Mouse (Mus musculus) adrenal gland, adult 18-20 months (tissue): Measurements from ENCODE around the gene Cemip. TPM values are rescaled to one million over a fixed set of nuclear protein-coding genes. Genes with fewer than 3 reads are reported as not detected.
"Not testable (repeated sequence)": the region's sequence is repeated elsewhere in the genome, so short reads cannot be mapped to it uniquely, and the experiment has no call there.

Experiments used
- DNase-seq, 2 experiments: peaks; one replicate each; pipeline ENCODE4 v3.0.0; 2021 to 2022; ENCODE audit warnings: low spot score in 2 of 2
- long read RNA-seq, 2 experiments: library from polyadenylated mRNA; stranded (forward); transcript quantifications; one replicate each; pipeline ENCODE4 v2.0.0; 2021
- total RNA-seq, 2 experiments: library from RNA; stranded (reverse); gene quantifications; 1 replicate in 1 of 2; 2 replicates in 1 of 2; pipeline ENCODE4 v1.2.3; 2021

The Cemip gene
- total RNA-seq: 1 to 10 TPM in 1 of 2 experiments, under 1 TPM in 1; 0.93 to 1.2 TPM
- long read RNA-seq, experiment 1, partial matches to known transcripts: 0 of 1 reads
- long read RNA-seq, experiment 1, other reads (novel, unspliced or antisense): 1 of 1 reads
- long read RNA-seq, experiment 2: 0 reads

DNA sequence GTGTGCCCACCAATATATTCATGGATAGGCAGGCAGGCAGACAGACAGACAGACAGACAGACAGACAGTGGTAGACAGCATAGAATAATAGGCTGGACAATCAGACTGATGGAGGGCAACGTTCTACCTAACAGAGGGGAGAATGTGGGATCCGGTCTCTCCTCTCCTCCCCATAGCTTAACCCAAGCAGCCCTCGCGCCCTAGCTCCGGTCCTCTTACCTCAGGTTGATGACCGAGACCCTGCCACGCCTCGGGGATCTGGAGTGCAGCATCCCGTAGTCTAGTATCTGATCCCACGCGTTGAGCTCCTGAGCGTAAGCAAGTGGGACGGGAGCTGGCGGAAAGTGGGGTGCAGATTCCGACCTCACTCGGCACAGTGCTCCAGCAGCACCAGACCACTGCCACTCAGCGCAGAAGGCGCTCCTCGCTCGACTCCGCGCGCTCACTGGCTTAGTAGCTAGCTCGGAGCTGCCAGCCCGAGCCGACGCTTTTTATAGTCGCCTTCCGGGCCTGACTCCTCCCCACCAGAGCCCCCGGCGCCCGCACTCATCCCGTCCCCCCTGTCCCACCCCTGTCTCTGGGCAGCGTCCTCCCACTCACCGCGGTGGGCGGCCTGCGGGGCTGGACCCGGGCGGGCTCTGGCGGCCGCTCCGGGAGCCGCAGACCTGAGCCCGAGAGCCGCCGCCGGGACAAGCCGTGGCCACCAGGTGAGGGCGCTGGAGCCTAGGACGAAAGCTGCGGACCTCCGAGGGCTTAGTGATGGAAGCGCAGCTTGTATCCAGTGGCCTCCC lies at the start of gene Cemip:
TSS of gene Cemip (minus strand) at position 464 of the 791 bp plus-strand sequence.
- DNase-seq: peak; percentile 79 to 80

DNA sequence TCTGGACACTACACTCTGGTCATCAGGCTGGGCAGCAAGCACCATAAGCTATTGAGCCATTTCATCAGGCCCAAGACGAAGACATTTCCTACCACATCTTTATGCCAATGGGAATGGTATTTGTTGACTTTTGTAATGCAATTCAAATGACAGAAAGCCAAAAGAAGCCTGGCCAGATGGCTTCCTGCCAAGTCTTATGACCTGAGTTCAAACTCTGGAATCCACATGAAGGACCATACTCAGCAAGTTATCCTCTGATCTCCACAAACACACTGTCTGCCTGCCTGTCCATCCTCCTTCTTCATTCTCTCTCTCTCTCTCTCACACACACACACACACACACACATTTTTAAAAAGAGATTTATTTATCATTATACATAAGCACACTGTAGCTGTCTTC lies 46.4 kb upstream of the Cemip start:
- DNase-seq: peak in 1 of 2 experiments; percentile 48

DNA sequence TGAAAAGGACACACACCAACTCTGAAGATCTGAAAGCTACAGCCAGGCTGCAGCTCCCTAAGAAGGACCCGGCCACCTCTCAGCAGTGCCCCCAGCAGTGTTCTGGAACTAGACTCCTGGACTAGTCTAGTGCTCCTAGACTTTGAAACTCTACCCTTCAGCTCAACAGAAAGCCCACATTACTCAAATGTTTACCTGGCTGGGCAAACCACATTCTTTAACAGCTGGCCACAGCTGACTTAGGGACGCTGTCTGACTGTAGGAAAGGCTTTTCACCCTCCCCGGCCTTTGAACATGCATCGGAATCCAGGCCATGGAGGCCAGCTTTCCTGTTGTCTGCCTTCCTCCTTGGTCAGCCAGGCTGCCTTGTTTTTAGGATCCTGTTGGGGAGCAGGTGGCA lies 45.4 kb upstream of the Cemip start:
- DNase-seq: no peak

DNA sequence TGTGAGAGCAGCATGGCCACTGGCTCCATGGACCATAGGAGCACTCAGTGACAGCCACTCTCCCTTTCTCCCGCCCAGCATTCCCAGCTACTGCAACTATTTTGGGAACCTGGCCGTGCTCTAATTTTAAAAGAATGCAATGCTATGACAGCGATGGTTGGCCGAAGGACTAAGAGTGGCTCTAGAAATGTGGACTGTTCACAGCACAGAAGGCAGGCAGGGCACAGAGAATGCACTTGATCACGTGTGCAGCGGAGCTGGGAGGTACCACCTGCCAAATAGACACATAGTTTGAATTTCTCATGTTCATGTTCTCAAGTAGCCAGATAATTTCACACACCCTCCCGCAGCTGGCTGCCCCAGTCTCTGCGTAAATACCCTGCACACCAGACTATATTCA lies 42.4 kb upstream of the Cemip start:
- no peak for DNase-seq

DNA sequence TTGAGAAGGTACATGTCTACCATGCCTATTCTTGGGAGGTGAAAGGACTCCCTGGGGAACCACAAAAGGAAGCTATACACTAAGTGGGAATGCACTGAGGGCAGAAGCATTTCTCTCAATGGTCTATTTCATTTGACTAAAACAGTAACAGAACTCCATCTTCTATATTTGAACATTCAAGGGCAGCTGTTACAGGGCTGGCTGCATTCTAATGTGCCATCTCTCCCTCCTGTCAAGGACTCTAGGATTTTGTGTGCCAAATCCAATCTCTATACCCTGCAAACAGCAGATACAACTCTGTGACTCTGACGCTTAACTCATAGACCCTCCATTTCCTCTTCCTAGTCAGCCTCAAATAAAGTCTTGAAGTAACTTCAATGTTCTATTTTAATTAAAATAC lies 39.4 kb upstream of the Cemip start:
- no peak for DNase-seq

DNA sequence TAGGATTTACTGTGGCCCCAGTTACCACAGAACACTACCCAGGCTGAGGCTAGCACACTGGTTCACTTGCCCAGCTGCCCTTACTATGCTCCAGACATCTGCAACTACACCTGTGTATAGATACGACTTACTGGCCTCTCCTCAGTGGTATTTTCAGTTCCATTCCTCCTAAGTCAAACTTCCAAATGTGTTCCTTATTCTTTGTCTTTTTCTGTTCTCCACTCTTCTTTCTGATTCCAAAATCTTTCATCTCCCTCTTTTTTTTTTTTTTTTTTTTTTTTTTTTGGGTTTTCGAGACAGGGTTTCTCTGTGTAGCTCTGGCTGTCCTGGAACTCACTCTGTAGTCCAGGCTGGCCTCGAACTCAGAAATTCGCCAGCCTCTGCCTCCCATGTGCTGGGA lies 37.3 kb upstream of the Cemip start:
- not testable (repeated sequence) for DNase-seq

DNA sequence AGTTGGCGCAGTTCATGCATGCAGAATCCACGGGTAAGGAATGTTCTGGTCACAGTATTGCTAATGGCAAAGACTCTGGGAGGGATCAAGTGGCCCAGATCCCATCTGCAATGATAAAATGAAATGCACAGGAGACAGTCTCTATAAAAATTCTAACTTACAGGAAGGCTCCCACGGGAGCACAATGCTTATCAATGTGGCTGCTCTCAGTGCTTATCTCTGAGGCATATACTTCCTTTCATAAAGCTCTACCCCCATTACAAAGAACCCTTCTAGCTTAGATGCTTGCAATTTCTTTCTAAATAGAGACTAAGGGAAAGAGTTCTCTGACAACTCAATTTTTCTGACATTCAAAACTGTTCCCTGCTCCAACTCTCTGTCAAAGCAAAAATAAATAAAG lies 35.5 kb upstream of the Cemip start:
- no peak for DNase-seq

DNA sequence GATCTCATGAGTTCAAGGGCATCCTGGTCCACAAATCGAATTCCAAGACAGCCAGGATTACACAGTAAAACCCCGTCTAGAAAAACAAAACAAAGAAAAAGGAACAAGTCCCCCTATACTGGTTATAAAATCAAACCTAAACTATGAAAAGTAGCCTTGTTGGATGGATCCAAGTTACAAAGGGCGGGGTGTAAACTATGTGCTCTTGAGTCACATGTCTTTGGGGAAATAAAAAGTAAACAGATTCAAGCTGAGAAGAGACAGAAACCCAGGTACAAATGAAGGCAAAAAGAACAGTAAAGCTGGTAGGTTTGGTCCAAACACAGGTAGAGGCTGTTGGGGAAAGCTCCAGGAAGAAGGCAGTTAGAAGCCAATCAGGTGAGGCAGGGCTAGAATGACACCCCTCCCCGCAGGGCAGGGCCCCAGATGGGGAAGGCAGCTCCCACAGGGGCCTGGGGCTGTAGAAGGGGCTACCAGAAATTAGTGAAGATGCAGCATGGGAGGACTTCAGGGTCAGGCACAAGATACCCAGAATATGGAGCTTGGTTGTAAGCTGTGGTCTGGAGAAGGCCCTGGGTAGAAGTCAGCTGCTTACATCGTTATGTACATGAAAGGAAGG lies 33.9 kb upstream of the Cemip start:
- DNase-seq: no peak

DNA sequence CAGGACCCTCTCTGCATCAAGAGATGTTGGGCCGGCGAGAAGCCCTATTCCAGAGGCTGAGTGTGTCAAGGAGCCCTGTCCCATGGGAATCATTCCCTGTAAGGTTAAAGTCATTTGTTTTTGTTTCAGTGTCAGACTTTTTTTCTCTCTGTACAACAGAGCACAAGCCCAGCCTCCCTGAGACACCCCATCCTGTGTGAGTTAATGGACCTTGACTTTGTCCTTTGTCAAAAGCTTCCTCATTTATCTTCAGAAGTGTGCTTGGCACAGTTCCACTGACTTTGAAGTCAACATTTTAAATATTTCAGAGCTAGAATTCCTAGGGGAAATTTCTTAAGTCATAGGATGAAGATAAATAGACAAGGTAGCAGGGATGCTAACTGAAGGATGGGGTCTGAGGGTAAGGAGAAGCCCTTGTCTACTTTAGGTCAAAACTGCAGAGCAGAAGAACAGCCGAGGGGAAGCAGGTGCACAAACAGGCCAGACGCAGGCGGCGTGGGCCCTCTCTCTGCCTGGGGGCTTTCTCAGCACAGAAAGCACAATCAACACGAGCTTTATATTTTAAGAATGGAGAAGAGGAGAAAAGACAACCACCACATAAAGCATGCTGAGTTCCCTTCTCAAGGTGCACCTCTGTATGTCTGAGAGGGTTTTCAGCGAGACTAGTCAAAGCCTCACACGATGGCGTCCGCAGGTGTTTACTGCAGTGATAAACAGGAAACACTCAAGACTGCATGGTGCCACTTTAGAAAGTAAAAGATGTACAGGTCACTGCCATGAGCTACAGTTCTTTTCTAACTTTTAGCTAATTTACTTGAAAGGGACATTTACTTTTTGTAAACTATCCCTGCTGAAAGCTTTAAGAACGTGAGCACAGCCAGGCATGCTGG lies 33.2 kb upstream of the Cemip start:
- DNase-seq: no peak

DNA sequence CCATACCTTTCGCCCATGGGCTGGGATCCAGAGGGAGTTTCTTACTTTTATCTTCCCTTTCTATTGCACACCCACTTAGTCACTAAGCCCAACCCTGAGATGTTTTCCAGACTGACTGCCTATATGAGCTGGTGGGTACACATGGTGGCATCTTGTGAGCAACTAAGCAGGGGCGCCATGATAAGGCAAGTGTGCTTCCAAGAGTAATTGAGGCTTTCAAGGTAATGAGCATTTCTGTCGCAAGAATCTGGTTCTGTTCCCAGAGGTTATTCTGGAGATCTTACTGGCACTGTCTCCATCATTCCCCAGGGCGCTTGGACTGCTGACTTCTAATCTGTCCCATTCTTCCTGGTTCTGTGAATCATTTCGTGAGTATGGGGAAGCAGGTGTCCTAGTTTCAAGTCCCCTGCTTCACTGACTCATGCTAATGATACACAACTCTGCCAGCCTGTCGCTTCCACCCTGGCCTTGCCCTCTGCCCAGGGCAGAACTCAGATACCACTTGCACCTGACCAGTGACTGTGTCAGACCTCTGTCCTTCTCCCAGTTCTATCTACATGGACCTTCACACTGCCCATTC lies 31.3 kb upstream of the Cemip start:
- DNase-seq: no peak

DNA sequence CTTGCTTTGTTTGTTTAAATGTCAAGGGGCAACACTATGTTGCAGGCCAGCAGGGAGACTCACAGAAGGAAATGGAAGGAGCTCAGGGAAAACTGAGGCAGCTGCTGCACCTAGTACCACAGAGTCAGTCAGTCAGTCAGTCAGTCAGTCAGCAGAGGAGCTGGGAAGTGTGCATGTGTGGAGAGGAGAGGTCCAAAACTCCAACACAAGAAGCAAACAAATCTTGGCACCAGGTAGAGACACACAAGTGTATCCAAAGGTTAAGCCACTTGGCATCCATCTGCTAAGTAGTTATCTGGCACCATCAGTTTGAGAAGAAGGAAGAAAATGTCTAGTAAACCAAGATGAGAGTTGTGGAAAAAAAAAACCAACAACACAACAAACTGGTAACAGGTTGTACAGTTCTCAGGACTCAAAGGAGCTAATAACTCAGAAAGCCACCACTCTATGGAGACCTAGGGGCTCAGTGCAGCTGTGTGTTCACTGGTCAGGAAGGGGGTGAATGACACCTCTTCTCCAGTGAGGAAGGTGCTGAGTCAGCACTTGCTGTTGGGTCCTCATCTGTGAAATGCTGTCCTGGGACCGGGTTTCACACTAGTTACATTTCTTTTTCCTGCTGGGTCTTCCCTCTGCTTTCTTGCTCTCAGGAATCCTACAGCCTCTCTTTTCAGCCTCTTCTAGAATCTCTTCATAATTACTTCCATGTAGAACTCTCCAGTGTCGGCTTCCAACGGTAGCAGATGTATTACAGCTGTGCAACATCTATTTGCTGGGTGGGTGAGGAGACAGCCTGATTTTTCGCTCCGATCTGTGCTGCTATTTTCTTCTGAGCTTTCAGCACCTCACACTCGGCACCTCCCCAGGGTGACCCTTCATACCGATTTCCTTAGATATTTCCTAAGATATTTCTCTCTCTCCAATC lies 30.6 kb upstream of the Cemip start:
- no peak for DNase-seq

DNA sequence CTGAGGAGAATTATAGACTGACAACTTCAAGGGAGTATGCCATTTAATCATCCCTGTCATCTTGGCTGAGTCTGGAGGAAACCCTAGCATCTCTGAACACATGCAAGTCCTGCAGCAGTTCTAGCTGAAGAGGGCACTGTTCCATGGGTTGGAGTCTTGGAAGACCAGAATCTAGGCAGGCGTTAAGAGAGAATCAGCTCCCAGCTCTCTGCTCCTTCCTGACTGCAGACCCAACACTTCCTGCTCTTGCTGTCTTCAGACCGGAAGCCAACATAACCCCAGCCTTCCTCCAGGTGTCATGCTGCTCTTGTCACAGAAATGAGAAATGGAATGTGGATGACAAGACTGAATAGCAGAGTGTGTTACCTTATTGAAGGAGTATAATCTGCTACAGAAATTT lies 29.1 kb upstream of the Cemip start:
- DNase-seq: no peak

DNA sequence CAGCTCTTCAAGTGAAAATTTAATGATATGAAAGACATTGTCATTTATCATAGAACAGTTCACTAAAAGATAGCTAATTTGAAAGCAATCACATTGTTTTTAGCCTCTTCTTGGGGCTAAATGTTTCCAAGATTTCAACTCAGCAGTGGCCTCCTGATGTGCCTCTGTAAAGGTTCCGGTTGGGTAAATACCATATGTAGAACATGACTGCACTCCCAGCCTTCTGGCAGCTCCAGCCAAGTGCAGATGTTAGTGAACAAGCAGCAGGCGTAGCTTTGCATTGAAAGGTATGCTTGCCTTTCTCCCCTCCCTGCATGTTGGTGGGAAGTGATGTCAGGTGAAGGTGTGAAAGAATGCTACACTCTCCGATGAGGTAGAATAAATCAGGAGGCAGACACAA lies 28.5 kb upstream of the Cemip start:
- DNase-seq: no peak

DNA sequence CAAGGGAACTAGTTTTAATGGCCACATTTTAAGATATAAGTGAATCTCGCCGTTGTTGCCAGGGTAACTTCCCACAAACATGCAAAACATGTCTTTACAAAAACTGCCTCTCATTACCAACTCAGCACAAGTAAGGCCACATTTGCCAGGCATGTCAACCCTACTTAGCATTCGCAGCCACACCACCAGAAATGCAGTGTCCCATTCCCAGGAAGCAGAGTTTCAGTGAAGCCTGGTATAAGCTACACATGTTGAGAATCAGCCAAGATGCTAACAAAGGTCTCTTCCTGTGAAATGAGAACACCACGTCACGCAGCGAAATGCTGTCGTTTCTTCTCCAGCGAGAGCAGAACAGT lies 26.7 kb upstream of the Cemip start:
- no peak for DNase-seq

DNA sequence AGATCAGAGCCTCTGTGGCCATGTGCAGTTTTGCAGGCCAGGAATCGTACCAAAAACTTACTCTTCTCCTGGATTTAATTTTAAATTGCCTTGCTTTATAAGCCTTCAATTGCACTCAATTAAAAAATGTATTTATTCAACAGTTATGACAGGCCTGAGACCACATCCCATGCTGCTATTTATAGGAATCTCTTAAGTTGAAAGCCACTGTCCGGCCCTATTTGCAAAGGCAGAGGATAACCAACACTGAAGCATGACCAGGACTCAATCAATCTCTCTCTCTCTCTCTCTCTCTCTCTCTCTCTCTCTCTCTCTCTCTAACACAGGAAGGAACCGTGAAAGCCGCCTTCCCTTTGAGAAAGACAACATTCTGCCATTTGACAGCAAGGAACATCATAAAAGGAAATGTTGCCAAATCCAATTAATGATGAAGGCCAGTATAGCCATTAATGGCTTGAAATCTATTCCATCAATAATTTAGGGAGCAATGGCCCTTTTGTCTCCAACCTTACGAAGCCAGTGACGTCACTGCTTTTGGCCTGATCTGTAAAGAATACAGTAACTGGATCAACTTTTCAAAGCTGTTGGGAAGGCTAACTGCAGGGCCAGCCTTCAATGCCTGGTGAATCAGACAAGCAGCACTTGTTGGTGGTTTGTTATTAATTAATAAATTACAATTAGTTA lies 26.2 kb upstream of the Cemip start:
- DNase-seq: no peak

DNA sequence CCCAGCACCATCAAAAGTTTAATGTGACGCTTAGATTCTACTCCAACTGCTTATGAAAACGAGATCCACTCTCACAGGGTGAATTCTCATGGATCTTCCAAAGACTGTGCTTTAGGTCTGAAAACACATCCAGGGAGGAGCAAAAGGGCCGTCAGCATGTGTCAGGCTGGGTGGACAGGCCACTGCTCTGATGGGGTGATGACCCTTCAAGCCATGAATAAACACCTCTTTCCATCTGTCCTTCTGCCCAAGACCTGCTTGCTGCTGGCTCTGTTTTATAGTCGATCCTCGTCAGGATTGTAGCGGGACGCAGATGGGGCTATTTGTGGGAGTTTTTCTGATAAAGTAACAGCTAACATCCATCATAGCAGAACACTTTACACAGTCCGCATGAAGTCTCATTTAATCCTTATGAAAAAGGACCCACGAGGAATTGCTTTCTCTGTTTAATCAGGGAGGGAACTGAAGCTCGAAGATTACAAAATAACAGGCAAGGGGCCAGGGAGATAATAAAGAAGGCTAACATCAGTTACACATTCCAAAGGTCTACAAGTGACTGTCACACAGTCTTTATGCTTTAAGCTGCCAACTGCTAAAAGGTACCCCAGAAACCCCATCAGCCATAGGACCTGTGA lies 25.5 kb upstream of the Cemip start:
- no peak for DNase-seq

DNA sequence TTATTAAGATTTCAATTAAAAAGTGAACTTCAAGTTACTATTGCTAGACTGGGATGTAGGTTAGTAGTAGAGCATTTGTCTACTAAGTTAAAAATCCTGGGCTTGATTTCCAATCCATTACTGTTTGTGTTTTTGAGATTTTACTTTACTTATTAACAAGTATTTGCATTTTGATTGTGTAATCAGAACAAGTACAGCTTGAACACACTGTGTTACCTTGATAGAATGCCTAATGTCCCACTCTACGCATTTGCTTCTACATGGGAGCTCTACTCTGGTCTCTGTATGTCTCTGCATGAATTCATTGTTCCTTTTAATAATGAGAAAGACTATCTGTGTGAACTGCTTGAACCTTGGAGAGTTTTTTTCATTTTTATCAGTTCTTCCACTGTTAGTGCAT lies 20.6 kb upstream of the Cemip start:
- no peak for DNase-seq

DNA sequence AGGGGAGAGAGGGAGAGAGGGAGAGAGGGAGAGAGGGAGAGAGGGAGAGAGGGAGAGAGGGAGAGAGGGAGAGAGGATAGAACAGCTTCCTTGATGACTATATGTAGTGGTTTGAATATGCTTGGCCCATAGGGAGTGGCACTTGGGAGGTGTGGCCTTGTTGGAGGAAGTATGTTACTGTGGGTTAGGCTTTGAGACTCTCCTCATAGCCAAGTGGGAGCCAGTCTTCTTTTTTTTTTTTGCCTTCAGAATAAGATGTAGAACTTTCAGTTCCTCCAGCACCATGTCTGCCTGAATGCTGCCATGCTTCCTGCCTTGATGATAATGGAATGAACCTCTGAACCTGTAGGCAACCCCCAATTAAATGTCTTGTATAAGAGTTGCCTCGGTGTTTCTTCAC lies 16.3 kb upstream of the Cemip start:
- DNase-seq: no peak

DNA sequence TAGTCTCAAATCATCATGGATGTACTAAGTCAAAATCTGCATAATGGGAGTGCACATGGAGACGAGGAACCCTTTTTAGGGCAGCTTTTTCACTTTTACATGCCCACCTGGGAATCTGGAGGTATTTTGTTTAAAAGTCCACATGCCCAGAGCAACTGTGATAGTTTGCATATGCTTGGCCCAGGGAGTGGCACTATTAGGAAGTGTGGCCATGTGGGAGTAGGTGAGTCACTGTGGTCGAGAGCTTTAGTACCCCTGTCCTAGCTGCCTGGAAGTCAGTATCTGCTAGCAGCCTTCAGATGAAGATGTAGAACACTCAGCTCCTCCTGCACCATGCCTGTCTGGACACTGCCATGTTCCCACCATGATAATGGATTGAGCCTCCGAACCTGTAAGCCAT lies 14.4 kb upstream of the Cemip start:
- no peak for DNase-seq
